Mouse (Mus musculus) 3T3-L1 (cell line): Measurements from ENCODE around the gene Mrpl24.
A peak's percentile ranks its signal among the peaks of the same experiment; 100 is the strongest.

Source experiments
- DNase-seq: peaks from one replicate; pipeline ENCODE4 v3.0.0-alpha.2; 2015; ENCODE audit warnings: low read depth, low spot score

The Mrpl24 gene

DNA sequence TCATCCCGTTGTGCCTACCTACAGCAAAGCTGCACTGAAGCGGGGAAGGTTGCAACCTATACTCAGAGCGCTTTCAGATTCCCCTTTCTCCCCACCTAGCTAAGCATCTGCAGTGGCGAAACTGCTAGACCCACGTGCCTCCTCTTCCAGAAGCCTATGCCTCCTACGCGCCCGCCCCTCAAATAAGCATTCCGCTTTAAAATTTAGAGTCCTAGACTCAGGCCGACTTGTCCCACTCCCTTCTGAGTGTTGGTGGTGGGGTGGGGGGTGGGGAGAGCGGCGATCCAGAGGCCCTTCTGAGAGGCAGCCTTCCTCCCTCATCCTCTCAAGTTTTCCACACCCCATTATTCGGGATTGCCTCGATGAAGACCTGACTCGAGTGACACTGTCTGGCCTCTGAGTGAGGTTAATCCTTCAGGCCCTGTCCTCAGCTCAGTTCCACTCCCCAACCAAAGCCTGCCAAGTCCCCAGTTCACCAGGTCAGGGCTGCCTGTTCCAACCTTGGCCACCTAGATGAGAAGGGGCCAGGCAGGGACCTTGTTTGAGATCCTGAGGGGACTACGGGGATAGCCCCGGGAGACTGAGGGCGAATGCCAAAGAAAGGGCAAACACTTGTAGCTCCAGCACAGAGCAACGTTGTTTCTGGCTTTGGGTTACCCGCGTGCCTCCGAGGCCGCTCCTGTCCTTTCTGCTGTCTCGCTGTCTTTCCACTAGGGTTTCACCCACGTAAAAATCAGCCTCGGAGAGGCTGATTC is 27.9 kb downstream of the Mrpl24 start:
- DNase-seq: no peak

DNA sequence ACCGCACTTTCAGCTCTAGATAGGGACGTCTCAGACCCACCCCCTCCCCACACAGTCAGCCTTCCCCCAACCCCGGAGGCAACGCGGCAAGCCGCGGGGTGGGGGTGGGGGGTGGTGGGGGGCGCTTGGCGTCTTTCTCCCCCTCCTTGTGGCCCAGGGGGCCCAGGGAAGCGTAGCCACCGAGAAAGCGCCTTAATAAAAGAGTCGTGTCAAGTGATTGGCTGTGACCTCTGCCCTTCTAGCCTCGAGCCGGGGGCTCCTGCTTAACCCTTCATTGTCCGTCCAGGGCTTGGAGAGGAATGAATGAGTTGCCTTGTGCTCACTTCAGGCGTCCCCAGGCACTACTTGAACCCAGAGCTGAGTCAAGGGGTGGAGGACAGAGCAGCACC is 28.5 kb downstream of the Mrpl24 start:
- no peak for DNase-seq

DNA sequence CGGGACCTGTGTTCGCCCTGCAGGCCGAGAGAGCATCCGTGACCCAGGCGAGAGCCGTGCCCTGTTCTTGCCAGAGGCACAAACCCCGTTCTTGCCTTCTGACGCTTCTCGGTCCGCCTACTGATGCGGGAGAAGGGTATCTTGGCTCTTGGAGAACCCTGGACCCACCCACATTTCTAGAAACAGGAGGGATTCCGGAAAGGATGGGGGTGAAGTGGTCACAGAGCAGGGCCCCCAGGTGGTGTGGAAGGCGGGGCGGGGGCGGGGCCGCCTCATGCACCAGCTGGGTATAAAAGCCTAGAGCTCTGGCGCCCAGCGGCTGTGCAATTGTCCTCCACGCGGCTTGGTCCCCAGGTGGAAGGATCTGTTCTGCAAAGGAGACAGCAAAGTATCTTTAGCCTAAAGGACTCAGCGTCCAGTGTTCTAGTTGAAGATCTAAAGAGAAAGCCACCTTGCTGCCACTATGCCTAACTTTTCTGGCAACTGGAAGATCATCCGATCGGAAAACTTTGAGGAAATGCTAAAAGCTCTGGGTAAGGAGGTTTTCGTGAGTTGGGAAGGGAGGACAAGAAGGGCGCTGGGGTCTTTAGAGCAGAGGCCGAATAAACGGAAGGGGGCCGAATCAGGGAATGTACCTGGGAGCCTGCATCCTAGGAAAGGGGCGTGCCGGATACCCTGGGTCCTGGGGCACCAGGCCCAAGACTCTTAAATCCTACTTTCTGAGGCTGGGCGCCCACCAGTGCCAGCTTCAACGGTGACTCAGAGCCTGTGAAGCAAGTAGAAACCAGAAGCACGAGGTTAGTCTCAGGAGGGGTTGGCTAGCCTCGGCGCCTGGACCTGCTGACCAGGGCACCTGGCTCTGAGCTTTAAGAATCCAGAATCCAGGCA is 29.3 kb downstream of the Mrpl24 start, which contains the start of gene Crabp2:
Crabp2 (plus strand) TSS at position 289 of the 888 bp plus-strand sequence.
- DNase-seq: peak; percentile 54

DNA sequence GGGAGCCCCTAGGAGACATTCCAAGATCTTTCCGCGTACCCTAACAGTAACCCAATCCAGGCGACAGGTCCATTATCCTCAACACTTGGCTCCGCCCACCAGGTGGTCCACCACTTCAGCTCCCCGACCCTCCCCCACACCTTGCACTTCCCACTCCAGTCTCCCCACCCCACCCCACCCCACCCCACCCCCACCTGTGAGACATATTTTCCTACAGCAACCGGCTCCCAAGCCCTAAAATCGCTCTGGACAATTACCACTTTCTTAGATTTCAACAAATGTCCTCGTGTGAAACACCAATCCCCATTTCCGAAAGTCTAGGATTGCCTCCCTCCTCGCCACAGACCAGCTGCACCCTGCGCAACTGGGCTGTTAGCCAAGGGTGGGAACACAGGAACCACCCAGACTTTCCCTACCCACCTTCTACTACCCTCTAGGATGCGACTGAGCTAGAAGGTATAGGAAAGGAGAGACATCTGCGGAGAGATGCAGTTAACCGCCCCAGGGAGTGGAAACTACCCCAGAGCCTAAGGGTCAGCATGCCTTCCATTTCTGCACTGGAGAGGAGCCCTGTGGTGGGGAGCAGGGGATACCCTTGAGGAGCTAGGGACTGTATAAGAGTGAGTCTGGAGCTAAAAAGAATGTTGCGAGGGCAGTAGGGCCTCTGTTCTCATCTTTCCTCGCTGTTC is 30.1 kb downstream of the Mrpl24 start:
- no peak for DNase-seq

DNA sequence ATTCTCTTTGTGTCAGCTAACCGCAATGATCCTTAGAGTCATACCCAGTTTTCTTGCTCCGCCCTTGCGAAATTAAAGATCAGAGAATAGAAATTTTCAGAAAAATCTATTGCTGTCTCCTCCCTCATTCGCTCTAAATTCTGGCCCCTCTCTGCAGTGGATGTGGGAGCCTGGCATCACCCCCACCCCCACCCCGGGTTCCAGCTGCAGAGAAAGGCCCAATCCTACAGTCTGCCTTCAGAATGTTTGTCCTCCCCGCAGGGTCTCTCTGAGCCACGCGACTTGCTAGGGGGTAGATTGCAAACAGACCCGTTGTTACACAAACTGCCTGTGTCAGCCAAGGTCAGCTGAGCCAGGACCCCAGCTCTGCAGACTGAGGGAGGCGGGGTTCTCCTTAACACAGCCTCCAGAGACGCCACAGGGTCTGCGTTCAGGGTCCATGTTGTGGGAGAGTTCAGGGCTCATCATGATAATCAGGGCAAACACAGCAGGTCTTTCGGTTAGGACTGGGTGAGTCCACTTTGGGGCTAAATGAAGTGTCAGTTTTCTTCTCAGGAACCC is 30.7 kb downstream of the Mrpl24 start:
- no peak for DNase-seq

DNA sequence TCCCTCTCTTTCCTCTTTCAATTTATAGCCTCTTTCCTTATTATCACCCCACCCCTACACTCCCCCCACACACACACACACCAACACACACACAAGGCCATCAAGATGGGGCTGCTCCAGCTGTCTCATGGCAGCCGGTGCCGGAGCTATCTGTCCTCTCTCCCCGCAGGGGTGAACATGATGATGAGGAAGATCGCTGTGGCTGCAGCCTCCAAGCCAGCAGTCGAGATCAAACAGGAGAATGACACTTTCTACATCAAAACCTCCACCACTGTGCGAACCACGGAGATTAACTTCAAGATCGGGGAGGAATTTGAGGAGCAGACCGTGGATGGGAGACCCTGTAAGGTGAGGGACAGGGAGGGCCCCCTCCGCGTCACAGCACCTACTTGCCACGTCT is 32.6 kb downstream of the Mrpl24 start:
- no peak for DNase-seq

DNA sequence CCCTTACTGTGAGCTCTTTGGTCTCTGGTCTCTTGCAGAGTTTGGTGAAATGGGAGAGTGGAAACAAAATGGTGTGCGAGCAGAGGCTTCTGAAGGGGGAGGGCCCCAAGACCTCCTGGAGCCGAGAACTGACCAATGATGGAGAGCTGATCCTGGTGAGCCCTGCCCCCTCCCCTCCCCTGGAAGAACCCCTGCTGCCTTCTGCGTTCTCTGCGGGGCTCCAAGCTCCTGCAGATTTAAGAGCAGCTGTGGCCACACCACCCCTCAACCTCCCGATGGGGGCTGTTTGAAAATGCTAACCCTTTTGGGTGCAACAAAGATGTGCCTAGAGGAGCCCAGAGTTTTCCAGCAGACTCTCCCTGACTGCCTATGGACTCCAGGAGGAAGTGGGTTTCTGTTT is 33.1 kb downstream of the Mrpl24 start:
- DNase-seq: no peak

DNA sequence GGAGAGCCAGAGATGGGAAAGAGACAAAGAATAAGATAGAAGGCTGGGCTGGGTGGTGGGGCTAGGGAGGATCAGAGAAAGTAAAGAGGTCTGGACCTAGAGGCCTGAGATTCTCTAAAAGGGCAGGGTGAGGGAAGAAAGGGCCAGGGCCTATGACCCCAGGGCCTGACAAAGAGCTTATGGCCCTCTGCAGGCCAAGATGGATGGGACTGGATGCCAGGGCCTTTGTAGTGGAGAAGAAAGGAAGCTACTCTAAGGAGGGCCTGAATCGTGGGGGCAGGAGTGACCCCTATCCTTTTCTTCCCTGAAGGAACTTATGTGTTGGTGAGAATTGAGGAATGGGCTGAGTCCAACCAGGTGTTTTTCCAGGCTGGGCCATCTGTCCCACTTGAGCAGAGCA is 38.8 kb downstream of the Mrpl24 start:
- DNase-seq: no peak

DNA sequence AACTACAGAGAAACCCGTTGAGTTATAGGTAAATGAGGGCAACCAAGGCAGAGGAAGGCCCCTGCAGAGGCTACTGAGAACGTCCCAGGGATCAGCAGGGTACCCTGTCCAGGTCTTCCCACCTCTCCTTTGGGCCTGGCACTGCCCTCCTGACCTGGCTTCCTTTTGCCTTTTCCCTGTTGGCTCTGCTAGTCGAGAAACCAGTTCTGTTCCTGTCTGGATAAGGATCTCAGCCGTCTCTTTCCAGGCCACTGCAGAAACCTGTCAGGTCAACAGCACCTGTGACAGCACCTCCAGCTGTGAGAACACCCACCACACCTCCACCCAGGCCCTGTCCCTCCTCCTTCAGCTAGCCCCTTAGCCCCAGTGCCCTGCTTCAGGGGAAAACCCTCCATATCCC is 39.2 kb downstream of the Mrpl24 start:
- DNase-seq: no peak

DNA sequence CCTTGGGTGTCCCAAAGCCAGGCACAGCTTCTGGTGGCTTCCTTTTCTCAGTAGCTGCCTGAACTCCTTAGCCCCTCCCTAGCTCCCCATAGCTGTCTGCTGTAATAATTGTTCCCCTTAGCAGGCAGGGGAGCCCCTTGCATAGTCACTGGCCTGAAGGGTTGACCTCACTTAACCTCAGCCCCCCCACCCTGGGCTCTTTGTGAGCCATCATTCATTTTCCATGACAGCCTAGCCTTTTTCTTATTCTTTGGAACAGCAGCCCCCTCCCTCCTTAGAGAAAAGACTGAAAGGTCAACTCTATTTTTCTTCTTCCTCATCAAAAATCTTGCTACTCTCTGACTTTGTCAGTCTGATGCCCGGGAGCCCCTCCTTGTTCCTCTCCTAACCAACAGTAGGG is 39.7 kb downstream of the Mrpl24 start:
- no peak for DNase-seq

DNA sequence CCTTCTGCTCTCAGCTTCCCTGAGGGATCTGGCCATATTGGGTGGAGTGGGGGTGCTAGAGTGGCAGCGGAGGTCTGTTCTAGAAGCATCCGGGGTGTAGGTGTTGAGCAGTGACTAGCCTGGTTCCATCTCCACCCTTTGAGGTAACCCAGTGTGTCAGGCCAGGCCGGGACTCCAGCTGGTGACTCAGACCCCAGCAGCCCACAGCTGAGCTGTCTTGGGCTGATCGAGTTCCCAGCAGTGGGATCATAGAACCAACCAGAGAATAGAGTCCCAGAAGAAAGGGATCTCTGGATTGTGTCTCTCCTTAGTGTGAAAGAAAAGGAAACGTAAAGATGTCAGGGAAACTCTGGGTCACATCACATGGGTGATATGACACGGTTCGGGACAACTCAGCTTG is 40.1 kb downstream of the Mrpl24 start:
- peak; percentile 71 for DNase-seq

DNA sequence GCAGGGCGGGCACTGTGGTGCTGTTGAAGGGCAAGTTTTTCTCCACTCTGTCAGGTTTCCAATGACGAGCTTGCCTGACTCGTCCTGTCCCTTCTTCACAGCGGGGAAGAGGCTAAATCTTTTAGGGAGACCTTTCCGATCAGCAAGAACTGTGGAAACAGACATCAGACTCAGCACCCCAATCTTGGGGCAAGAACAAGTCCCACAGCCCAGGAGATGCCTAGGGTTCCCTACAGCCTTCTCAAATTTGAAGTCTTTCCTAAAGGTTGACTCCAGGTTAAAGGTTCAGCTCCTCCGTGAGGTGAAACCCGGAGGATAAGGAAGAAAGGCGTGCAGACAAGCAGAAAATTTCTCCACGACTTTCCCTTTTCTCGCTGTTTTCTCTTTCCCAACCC is 40.9 kb downstream of the Mrpl24 start:
- peak; percentile 40 for DNase-seq

DNA sequence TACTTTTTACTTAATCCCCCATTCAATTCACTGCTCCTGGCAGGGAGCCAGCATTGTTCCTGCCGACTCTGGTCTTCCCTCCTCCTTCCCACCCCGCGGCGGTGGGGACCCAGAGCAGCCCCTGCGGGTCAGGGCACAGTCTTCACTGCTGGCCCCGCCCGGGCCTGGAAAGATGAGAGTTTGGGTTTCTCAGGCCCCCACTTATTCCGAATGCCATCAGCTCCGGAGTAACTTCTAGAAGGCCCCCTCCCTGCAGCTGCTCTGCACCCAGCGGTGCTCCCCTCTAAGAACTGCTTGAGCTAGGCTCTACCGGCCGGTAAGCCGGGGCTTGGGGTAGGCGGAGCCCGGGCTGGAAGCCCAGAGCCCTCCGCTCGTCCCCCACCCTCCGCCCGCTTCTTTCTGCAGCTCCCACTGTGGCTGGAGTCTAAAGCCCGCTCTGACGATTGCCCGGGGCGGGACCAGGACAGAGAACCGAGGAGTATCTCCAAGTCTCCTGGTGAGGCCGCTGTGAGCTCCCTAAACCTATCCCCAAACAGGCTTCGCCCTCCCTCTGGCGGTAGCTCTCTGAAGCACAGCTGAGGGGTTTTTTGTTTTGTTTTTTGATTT is 41.4 kb downstream of the Mrpl24 start:
- DNase-seq: peak; percentile 97

DNA sequence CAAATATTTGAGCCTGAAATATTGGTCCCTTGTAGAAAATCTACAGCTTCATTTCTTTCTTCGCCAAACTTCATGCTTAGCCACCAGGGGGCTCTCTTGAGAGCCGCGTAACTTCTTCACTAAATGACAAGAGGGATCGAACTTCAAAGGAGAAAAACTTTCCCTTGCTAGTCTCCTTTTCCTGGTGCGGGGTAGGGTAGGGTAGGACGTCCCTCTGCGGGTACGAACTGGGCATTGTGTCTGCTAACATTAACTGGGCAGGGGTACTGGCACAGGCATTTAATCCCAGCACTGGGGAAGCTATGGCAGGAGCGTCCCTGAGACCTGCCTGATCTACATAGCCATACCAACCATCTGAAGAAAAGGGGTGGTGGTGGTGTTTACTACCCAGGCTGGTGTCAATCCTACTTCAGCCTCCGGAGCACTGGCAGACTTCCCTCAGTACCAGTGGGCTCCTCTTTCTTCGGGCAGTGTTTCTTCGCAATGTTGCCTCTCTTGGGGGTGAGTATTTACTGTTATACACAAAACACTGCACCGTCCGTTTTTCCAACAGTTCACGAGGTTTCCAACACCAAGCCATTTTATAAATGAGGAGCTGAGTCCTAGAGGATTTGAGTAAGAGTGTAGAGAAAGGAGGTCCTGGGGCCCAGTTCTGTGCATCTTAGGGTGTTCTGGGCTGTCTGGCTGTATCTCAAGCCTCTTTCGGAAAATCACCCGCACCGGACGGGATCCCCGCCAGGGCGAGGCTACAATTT is 51.1 kb downstream of the Mrpl24 start:
- peak; percentile 81 for DNase-seq

DNA sequence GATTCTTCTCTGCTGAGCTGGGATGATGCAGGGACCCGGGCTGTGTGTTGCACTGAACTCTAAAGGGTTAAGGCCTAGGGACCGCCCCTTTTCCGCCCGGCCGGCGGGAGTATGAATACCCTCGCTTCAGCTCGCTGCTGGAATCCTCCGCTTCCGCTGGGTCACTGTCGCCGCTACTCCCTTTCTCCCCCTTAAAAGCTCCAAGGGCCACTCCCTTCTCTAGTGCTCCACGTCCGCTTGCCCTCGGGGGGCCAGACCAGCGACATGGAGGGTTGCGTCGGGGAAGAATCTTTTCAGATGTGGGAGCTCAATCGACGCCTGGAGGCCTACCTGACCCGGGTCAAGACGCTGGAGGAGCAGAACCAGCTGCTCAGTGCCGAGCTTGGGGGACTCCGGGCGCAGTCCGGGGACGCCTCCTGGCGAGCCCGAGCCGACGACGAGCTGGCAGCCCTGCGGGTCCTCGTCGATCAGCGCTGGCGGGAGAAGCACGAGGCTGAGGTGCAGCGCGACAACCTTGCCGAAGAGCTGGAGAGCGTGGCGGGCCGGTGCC is 51.7 kb downstream of the Mrpl24 start, which contains the start of gene Nes:
Nes (plus strand) TSS at position 140 of the 550 bp plus-strand sequence.
- no peak for DNase-seq

DNA sequence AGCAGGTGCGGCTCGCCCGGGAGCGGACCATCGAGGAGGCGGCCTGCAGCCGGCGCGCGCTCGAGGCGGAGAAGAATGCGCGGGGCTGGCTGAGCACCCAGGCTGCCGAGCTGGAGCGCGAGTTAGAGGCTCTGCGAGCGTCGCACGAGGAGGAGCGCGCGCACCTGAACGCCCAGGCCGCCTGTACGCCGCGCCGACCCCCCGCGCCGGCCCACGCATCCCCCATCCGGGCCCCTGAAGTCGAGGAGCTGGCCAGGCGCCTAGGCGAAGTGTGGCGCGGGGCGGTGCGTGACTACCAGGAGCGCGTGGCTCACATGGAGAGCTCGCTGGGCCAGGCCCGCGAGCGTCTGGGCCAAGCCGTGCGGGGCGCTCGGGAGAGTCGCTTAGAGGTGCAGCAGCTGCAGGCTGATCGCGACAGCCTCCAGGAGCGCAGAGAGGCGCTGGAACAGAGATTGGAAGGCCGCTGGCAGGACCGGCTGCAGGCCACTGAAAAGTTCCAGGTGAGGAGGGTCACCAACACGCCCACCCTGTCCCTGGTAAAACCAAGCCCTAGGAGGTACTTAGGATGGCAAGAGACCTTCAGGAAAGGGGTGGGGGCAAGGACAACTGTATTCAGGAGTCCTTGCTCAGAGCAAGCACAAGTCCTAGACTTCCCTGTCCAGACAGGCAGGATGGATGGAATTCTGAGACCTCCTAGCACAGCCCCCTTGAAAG is 52.3 kb downstream of the Mrpl24 start:
- DNase-seq: no peak

DNA sequence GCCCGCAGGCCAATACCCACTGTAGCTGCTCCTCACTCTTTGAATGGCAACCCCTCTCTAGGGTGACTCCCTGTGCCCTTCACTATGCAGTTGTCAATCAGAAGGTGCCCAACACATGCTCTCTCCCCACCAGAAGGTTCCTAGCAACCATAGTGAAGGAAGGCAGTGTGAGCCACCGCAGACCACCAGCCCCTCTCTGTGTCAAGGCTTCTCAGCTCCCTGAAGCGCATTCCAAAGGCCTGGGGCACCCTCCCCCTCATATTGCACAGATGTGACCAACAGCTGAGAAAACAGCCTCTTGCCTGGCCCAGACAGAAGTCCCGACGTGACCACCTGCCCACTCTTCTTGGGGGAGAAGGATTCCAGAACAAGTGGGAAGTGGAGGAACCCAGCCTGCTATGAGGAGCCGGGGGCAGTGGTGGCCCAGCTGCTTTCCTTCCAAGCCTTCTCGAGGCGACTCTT is 52.9 kb downstream of the Mrpl24 start:
- no peak for DNase-seq

DNA sequence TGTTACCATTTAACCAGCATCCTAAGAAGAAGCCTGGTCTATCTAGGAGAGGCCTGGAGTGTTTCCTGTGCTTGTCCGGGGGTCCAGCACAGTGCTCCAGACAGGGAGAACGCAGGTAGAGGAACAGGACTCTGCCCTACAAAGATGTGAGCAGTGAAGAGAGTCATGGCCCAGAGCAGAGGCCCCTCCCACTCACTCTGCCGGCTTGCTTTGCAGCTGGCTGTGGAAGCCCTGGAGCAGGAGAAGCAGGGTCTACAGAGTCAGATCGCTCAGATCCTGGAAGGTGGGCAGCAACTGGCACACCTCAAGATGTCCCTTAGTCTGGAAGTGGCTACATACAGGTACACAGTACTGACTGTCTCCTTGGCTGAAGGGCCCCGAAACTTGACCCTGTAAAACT is 53.5 kb downstream of the Mrpl24 start:
- DNase-seq: no peak
